Mouse (Mus musculus): Measurements from ENCODE around the gene Gm17387. TPM values are rescaled to one million over a fixed set of nuclear protein-coding genes. Genes with fewer than 3 reads are reported as not detected.

Gene Gm17387
- polyA plus RNA-seq, 1 experiment from 2014 or later = not detected

DNA sequence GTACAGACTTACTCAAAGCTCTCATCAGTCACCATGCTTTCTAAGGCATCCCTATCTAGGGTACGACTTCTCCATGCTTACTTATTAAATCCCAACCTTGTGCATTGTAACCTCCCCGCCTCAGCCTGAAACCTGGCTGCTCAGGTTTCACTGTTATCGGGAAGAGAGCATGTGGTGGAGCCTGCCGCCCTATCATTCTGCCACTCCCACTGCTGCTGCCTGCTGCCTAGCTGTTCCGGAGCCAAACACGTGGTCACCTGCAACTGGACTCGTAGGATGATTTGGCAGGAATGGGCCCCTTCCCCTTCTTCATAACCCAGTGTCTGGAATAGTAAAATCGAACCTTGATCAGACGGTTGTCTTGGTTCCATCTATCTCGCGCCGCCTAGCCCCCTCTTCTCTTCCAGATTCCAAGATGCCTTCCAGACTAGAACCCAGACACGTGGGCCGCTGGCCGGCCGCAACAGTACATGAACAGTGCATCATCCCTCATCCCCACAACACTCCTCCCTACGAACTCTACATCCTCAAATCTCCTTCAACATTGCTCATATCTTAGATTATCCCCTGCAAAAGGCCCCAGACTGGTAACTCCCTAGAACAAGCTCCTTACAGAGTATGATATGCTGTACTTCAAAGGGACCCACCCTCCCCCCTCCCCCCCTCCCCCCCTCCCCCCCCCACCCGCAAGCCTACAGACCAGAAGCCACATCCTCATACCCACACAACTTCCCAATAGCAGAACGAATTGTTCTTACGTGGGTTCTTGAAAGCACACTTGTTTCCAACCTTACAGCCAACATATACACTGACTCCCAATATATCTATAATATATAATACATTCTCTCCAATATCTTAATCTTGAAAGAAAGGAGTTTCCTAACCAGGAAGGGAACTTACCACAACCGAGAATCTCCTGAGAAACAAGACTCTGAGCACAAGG, 9.4 kb downstream of the Gm17387 start:
- WGBS = 67% methylated on average over 19 of the region's 21 CpGs
- Histone ChIP-seq H3K27ac (no peak overlapping the region), H3K4me3 (replicated peaks) (no peak overlapping the region), H3K27me3 (no peaks in the 10 kb centered on the region), H3K9ac (replicated peaks) (no peak overlapping the region), H3K9me3 (0 out of 2 replicates have a peak, but pooled peaks cover 3% of the 10 kb centered on the region), H3K4me2 (no peak overlapping the region), H3K4me1 (replicated peaks) (peaks cover 30% of the 10 kb centered on the region), H3K36me3 (no peaks in the 10 kb centered on the region)
- ATAC-seq (ENCODE audit: insufficient number of reproducible peaks, insufficient read depth, low FRiP score, low TSS enrichment, low read depth) = no peak

- no peaks in the 10 kb centered on the region for H3K36me3 ChIP-seq
- no peak overlapping the region for H3K4me3 ChIP-seq (replicated peaks)
- ATAC-seq (ENCODE audit: insufficient number of reproducible peaks, insufficient read depth, low FRiP score, low TSS enrichment, low read depth) = no peak
- no peak overlapping the region for H3K27ac ChIP-seq
- no peak overlapping the region for H3K4me2 ChIP-seq
- no peak overlapping the region for H3K9ac ChIP-seq (replicated peaks)
- 89% methylated on average over 4 of the region's 4 CpGs for WGBS
- H3K9me3 ChIP-seq = 0 out of 2 replicates have a peak, but pooled peaks cover 3% of the 10 kb centered on the region
- H3K27me3 ChIP-seq = no peaks in the 10 kb centered on the region
- peaks cover 27% of the 10 kb centered on the region for H3K4me1 ChIP-seq (replicated peaks)
Observed at GRCm38 (mm10) chr7:141039386-141040107, 10.6 kb downstream of the Gm17387 start.

DNA sequence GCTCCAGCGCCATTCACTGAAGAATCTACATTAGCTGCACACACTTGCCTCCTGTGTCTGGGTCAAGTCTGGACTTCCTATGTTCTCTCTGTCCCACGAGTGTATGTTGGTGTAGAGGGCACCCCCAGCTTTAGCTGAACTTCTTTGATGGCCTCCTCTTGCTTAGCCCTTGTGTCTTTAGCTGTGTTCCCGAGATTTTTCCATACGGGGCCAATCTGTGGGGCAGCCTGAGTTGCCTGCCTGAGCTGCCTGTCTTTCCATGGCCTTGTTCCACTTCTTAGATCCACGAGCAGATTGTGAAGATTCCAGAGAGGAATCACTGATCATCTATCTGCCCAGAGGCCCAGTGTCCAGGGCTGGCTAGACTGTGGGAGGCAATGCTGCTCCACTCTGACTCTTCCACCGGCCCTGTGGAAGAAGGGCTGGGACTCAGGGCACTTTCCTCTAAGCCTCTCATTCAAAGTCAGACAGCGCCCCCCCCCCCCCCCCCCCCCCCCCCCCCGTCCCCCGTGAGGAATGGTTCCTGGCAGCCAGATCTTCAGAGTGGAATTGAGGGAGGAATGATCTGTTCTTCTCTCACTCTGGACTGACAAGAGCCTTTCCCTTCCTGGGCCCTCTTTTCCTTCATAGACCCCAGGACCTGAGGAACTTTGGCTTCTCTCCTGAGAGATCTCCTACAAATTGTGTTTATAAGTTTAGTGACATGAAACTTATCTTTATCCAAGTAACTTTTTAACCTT, 12.1 kb downstream of the Gm17387 start:
- no peak overlapping the region; the same call in 1 of the 2 replicates for H3K9ac ChIP-seq (replicated peaks)
- H3K4me3 ChIP-seq (replicated peaks) = no peak overlapping the region
- 0 out of 2 replicates have a peak, but pooled peaks cover 3% of the 10 kb centered on the region for H3K9me3 ChIP-seq
- no peaks in the 10 kb centered on the region for H3K27me3 ChIP-seq
- H3K27ac ChIP-seq = peak overlapping the region; percentile 84
- ATAC-seq (ENCODE audit: insufficient number of reproducible peaks, insufficient read depth, low FRiP score, low TSS enrichment, low read depth) = peak; percentile 16; the same call in 1 of the 2 replicates
- H3K4me1 ChIP-seq (replicated peaks) = peaks cover 27% of the 10 kb centered on the region
- H3K36me3 ChIP-seq = no peaks in the 10 kb centered on the region
- WGBS = 30% methylated on average over 6 of the region's 9 CpGs
- peak overlapping the region; percentile 21 for H3K4me2 ChIP-seq

GRCm38 (mm10) chr7:141041661-141042060, 12.7 kb downstream of the Gm17387 start:
- no peak overlapping the region for H3K4me2 ChIP-seq
- no peaks in the 10 kb centered on the region for H3K36me3 ChIP-seq
- peaks cover 30% of the 10 kb centered on the region for H3K4me1 ChIP-seq (replicated peaks)
- H3K9me3 ChIP-seq = 0 out of 2 replicates have a peak, but pooled peaks cover 3% of the 10 kb centered on the region
- ATAC-seq (ENCODE audit: insufficient number of reproducible peaks, insufficient read depth, low FRiP score, low TSS enrichment, low read depth) = no peak
- WGBS = 17% methylated on average over 5 of the region's 5 CpGs
- H3K4me3 ChIP-seq (replicated peaks) = no peak overlapping the region
- peak overlapping the region; percentile 84 for H3K27ac ChIP-seq
- H3K27me3 ChIP-seq = no peaks in the 10 kb centered on the region
- no peak overlapping the region for H3K9ac ChIP-seq (replicated peaks)

DNA sequence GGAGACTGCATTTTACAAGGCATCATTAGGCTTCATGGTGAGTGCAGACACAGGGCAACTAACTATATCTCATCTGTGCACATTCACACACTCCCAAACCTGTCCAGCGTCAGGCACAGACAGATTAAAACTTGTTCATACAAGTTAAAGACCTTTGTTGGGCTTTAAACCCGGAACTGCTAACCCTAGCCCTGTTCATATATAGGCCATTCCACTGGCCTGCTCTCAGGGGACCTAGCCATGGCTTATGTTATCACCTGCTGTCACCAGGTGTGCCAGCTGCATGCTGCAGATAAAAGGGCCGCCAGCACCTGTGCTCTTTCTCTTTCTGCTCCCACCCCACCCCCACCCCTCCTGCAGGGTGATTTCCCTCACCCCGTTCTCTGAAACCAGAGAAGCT, 13.6 kb downstream of the Gm17387 start:
- 23% methylated on average over 4 of the region's 4 CpGs for WGBS
- Histone ChIP-seq H3K27me3 (no peaks in the 10 kb centered on the region), H3K9me3 (0 out of 2 replicates have a peak, but pooled peaks cover 3% of the 10 kb centered on the region), H3K4me2 (no peak overlapping the region), H3K9ac (replicated peaks) (no peak overlapping the region), H3K27ac (peak overlapping the region; percentile 73), H3K36me3 (no peaks in the 10 kb centered on the region), H3K4me3 (replicated peaks) (no peak overlapping the region), H3K4me1 (replicated peaks) (peaks cover 38% of the 10 kb centered on the region)
- ATAC-seq (ENCODE audit: insufficient number of reproducible peaks, insufficient read depth, low FRiP score, low TSS enrichment, low read depth) = no peak

GRCm38 (mm10) chr7:141046931-141047580, 18.1 kb downstream of the Gm17387 start:
- peak overlapping the region; percentile 74 for H3K4me2 ChIP-seq
- H3K36me3 ChIP-seq = no peaks in the 10 kb centered on the region
- WGBS = 60% methylated on average over 6 of the region's 6 CpGs

GRCm38 (mm10) chr7:141047581-141048225, 18.8 kb downstream of the Gm17387 start:
- Histone ChIP-seq H3K9me3 (no peaks in the 10 kb centered on the region), H3K27me3 (no peaks in the 10 kb centered on the region), H3K4me1 (replicated peaks) (peaks cover 30% of the 10 kb centered on the region), H3K36me3 (no peaks in the 10 kb centered on the region), H3K4me3 (replicated peaks) (peak overlapping the region; percentile 31), H3K9ac (replicated peaks) (peak overlapping the region; percentile 60), H3K4me2 (peak overlapping the region; percentile 74), H3K27ac (peak overlapping the region; percentile 77)
- ATAC-seq (ENCODE audit: insufficient number of reproducible peaks, insufficient read depth, low FRiP score, low TSS enrichment, low read depth) = peak; percentile 70
- WGBS = 7% methylated on average over 14 of the region's 19 CpGs

More at GRCm38 (mm10) chr7:141046931-141047580, 18.1 kb downstream of the Gm17387 start:
- Histone ChIP-seq H3K27ac (peak overlapping the region; percentile 59), H3K27me3 (no peaks in the 10 kb centered on the region), H3K9me3 (no peaks in the 10 kb centered on the region), H3K4me1 (replicated peaks) (peaks cover 34% of the 10 kb centered on the region), H3K9ac (replicated peaks) (peak overlapping the region; percentile 60), H3K4me3 (replicated peaks) (0 out of 2 replicates have a peak overlapping the region, but pooled peaks have one; percentile 31)
- ATAC-seq (ENCODE audit: insufficient number of reproducible peaks, insufficient read depth, low FRiP score, low TSS enrichment, low read depth) = no peak

DNA sequence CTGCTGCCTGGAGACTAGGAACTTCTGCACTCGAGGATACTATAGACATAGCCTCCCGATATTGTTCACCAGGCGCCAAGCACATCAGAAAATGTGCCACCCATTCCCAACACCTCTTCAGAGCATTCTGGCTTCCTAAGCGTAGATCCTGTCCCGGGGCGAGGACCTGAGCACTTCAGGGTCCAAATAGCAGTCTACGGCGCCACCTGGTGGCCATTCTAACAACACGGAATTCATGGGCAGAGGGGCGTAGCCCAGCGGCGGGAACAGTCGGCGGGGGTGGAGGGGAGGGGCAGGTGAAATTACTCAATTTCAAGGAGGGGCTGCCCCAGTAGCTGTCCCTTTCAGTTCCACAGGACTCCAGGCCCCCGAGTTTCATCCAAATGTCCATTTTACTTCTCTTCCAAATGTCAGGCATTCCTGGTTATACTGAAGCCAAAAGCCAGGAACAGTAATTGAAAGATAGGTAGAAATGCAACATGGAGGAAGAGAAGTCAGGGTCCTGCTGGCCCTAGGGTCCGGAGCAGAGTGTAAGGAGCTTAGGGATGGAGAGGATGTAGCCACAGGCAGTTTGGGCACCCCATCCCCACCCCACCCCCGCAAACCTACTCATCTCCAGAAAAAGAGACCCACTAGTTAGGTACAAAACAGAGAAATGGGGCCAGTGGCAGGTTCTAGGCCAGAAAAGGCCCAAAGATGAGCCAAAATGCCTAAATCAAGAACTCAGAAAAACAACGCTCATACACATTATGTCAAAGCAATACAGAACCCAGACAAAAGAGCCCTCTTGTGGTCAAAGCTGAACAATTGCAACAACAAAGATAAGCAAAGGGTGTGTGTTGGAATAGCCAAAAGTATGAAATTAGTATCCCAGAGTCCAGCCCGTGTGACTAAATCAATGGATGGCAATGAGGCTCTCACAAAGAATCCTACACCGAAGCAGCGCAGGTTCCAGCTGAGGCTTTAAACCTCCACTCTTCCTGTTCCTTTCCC, 19.6 kb downstream of the Gm17387 start:
- 9% methylated on average over 21 of the region's 21 CpGs for WGBS
- peak; percentile 74 for ATAC-seq (ENCODE audit: insufficient number of reproducible peaks, insufficient read depth, low FRiP score, low TSS enrichment, low read depth)
- Histone ChIP-seq H3K27me3 (no peaks in the 10 kb centered on the region), H3K4me1 (replicated peaks) (peaks cover 21% of the 10 kb centered on the region), H3K4me3 (replicated peaks) (peak overlapping the region; percentile 31), H3K9me3 (no peaks in the 10 kb centered on the region), H3K9ac (replicated peaks) (peak overlapping the region; percentile 60), H3K4me2 (peak overlapping the region; percentile 74), H3K36me3 (no peaks in the 10 kb centered on the region), H3K27ac (peak overlapping the region; percentile 77)

- no peaks in the 10 kb centered on the region for H3K27me3 ChIP-seq
- no peak overlapping the region for H3K9ac ChIP-seq (replicated peaks)
- no peak overlapping the region for H3K4me2 ChIP-seq
- H3K27ac ChIP-seq = no peak overlapping the region
- no peak overlapping the region for H3K4me3 ChIP-seq (replicated peaks)
- H3K4me1 ChIP-seq (replicated peaks) = peaks cover 21% of the 10 kb centered on the region
- no peaks in the 10 kb centered on the region for H3K9me3 ChIP-seq
- WGBS = 78% methylated on average over 2 of the region's 2 CpGs
- H3K36me3 ChIP-seq = no peaks in the 10 kb centered on the region
- ATAC-seq (ENCODE audit: insufficient number of reproducible peaks, insufficient read depth, low FRiP score, low TSS enrichment, low read depth) = no peak
Observed at GRCm38 (mm10) chr7:141049326-141049725, 20.4 kb downstream of the Gm17387 start.
